Mouse (Mus musculus) megakaryocyte, embryonic 14.5 days (primary cell): ENCODE results near the gene Stk19.

Experiments
- FLI1 ChIP-seq: IDR thresholded peaks from 2 replicates; pipeline ENCODE4 v1.6.1; 2012; ENCODE audit warnings: low read length, inconsistent platforms, mixed read lengths
- GATA1 ChIP-seq: IDR thresholded peaks from 3 replicates; pipeline ENCODE4 v1.6.1; 2012; ENCODE audit warnings: mixed read lengths, low read length, inconsistent platforms, borderline replicate concordance

DNA sequence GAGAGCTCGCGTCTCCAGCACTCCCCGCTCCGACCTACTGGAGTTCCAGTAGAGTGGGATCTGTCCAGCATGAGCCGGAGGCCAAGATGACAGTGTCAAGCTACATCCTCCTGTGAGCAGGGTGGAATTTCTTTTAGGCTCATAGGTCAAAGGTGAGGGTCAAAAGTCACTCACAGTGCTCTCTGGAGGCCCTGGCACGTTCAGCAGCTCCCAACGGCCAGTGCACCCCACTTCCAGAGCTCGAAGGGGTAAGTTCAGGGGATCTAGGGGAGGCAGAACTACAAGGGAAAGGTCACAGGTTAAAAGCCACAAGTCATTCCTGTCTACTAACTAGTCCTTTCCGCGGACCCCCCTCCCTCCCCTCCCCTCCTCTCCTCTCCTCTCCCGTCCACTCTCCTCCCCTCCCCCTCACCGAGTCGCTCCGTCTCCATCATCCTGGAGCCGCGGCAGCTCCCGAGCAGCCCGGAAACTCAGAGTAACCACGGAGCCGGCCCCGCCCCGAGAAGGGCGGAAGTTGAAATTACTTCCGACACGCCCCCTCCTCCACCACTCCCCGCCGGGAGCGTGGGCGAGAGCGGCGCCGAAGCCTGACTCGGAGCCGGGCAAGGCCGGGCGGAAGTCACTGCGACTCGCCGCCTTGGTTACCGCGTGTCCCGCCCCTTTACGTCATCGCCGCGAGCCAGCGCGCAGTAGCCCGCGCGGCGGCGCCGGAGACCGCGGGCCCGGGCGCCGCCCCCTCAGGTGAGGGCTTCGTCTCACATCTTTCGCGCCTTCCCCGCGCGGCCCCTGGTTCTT is 13.2 kb upstream of the Stk19 start, which contains the start of the genes Skiv2l and Nelfe:
- TF ChIP-seq GATA1 (no peak), FLI1 (no peak)
